Mouse (Mus musculus) midbrain, embryonic 14.5 days (tissue): Measurements from ENCODE around the gene Arntl. TPM values are rescaled to one million over a fixed set of nuclear protein-coding genes. Genes with fewer than 3 reads are reported as not detected.

Experiments used
- ATAC-seq: fragments of 200-750 bp; cut with Nextera tagmentation; 2 replicates; pipeline ENCODE4 v1.8.0; 2017; ENCODE audit warnings: moderate number of reproducible peaks, moderate library complexity; ENCODE audit not compliant: low FRiP score, low TSS enrichment
- DNase-seq: peaks from one replicate; pipeline ENCODE4 v3.0.0-alpha.2; 2015
- H3K27ac ChIP-seq: fragments of 300-500 bp; sonication (generic); replicated peaks from 2 replicates; pipeline ENCODE4 v1.5.1; 2014; ENCODE audit warnings: mild to moderate bottlenecking, low read depth, low read length, moderate library complexity
- H3K27me3 ChIP-seq: fragments of 300-500 bp; sonication (generic); 2 replicates; pipeline ENCODE4 v1.6.1; 2014; ENCODE audit warnings: low read length, control low read depth, mixed read lengths; ENCODE audit not compliant: control insufficient read depth, insufficient read depth
- H3K36me3 ChIP-seq: fragments of 300-500 bp; sonication (generic); 2 replicates; pipeline ENCODE4 v1.6.1; 2014; ENCODE audit warnings: low read length, control low read depth; ENCODE audit not compliant: control insufficient read depth, insufficient read depth
- H3K4me1 ChIP-seq: fragments of 300-500 bp; sonication (generic); 2 replicates; pipeline ENCODE4 v1.6.1; 2014; ENCODE audit warnings: mild to moderate bottlenecking, antibody characterized with exemption, low read length, control low read depth; ENCODE audit not compliant: control insufficient read depth, insufficient read depth
- H3K4me2 ChIP-seq: fragments of 300-500 bp; sonication (generic); 2 replicates; pipeline ENCODE4 v1.6.1; 2014; ENCODE audit warnings: mild to moderate bottlenecking, low read length, moderate library complexity
- H3K4me3 ChIP-seq: fragments of 300-500 bp; sonication (generic); replicated peaks from 2 replicates; pipeline ENCODE4 v1.5.1; 2014; ENCODE audit warnings: low read depth, low read length
- H3K9ac ChIP-seq: fragments of 300-500 bp; sonication (generic); replicated peaks from 2 replicates; pipeline ENCODE4 v1.6.1; 2014; ENCODE audit warnings: mild to moderate bottlenecking, low read length, moderate library complexity
- H3K9me3 ChIP-seq: fragments of 300-500 bp; sonication (generic); 2 replicates; pipeline ENCODE4 v1.6.1; 2016; ENCODE audit warnings: low read length, control low read depth, mixed read lengths; ENCODE audit not compliant: control insufficient read depth
- WGBS: fragments of 180-500 bp; shearing (Covaris S2); extraction: QIAGEN DNeasy Blood & Tissue Kit; methylation state at CpG from one replicate; pipeline ENCODE4 v1.1.7; 2014; 5-methylcytosine and 5-hydroxymethylcytosine counted together
- polyA plus RNA-seq: library from polyadenylated mRNA; unstranded; fragments of >200 nt; fragmentation: Nextera tagmentation; extraction: Ambion mirVana; gene quantifications from 2 replicates; pipeline ENCODE4 v1.2.1, GENCODE M21; 2014

Gene Arntl
- polyA plus RNA-seq, 1 experiment from 2014 or later = 16.1 TPM

- Histone ChIP-seq H3K27ac (no peak overlapping the region), H3K4me3 (no peak overlapping the region), H3K9ac (no peak overlapping the region), H3K4me2 (no peak overlapping the region), H3K27me3 (no peaks in the 10 kb centered on the region), H3K36me3 (peaks cover 10% of the 10 kb centered on the region; the same call in 1 of the 2 replicates), H3K4me1 (no peaks in the 10 kb centered on the region), H3K9me3 (no peaks in the 10 kb centered on the region)
- no peak for ATAC-seq
- WGBS = 92% methylated on average over 2 of the region's 2 CpGs
- DNase-seq = no peak
These were observed 78.1 kb downstream of the Arntl start for GRCm38 (mm10) chr7:113285405-113285804.

GRCm38 (mm10) chr7:113289211-113289610 lies 81.9 kb downstream of the Arntl start:
- ATAC-seq (no peak), DNase-seq (no peak)
- Histone ChIP-seq H3K4me1 (no peaks in the 10 kb centered on the region), H3K36me3 (peaks cover 10% of the 10 kb centered on the region), H3K27ac (no peak overlapping the region), H3K4me2 (no peak overlapping the region), H3K27me3 (no peaks in the 10 kb centered on the region), H3K4me3 (no peak overlapping the region), H3K9ac (no peak overlapping the region), H3K9me3 (no peaks in the 10 kb centered on the region)
- WGBS = 85% methylated on average over 1 of the region's 1 CpGs

GRCm38 (mm10) chr7:113291741-113292140 lies 84.5 kb downstream of the Arntl start:
- ATAC-seq (no peak), DNase-seq (no peak)
- Histone ChIP-seq H3K4me3 (no peak overlapping the region), H3K4me2 (no peak overlapping the region), H3K27ac (no peak overlapping the region), H3K4me1 (peaks cover 9% of the 10 kb centered on the region; the same call in 1 of the 2 replicates), H3K36me3 (peaks cover 10% of the 10 kb centered on the region), H3K9ac (no peak overlapping the region), H3K9me3 (no peaks in the 10 kb centered on the region), H3K27me3 (no peaks in the 10 kb centered on the region)
- WGBS = 81% methylated on average over 5 of the region's 5 CpGs

GRCm38 (mm10) chr7:113292193-113292592 lies 84.9 kb downstream of the Arntl start:
- peaks cover 9% of the 10 kb centered on the region; the same call in 1 of the 2 replicates for H3K4me1 ChIP-seq
- WGBS = 91% methylated on average over 4 of the region's 4 CpGs
- no peak overlapping the region for H3K27ac ChIP-seq
- DNase-seq (no peak), ATAC-seq (no peak)
- H3K36me3 ChIP-seq = peaks cover 10% of the 10 kb centered on the region
- no peaks in the 10 kb centered on the region for H3K27me3 ChIP-seq
- no peak overlapping the region for H3K4me3 ChIP-seq
- H3K9me3 ChIP-seq = no peaks in the 10 kb centered on the region
- no peak overlapping the region for H3K4me2 ChIP-seq
- no peak overlapping the region for H3K9ac ChIP-seq

GRCm38 (mm10) chr7:113294598-113294997 lies 87.3 kb downstream of the Arntl start:
- ATAC-seq = no peak
- no peak overlapping the region for H3K4me2 ChIP-seq
- no peaks in the 10 kb centered on the region for H3K27me3 ChIP-seq
- H3K27ac ChIP-seq = no peak overlapping the region
- H3K9ac ChIP-seq = no peak overlapping the region
- peaks cover 5% of the 10 kb centered on the region; the same call in 1 of the 2 replicates for H3K36me3 ChIP-seq
- no peak overlapping the region for H3K4me3 ChIP-seq
- 89% methylated on average over 6 of the region's 6 CpGs for WGBS
- no peak for DNase-seq
- no peaks in the 10 kb centered on the region for H3K9me3 ChIP-seq
- H3K4me1 ChIP-seq = peaks cover 9% of the 10 kb centered on the region; the same call in 1 of the 2 replicates

GRCm38 (mm10) chr7:113295077-113295890 lies 88.0 kb downstream of the Arntl start:
- 43% methylated on average over 17 of the region's 17 CpGs for WGBS
- H3K27me3 ChIP-seq = no peaks in the 10 kb centered on the region
- no peak overlapping the region for H3K9ac ChIP-seq
- H3K9me3 ChIP-seq = no peaks in the 10 kb centered on the region
- no peak overlapping the region for H3K27ac ChIP-seq
- peaks cover 5% of the 10 kb centered on the region; the same call in 1 of the 2 replicates for H3K36me3 ChIP-seq
- ATAC-seq (no peak), DNase-seq (peak; percentile 65)
- no peak overlapping the region for H3K4me3 ChIP-seq
- peaks cover 9% of the 10 kb centered on the region; the same call in 1 of the 2 replicates for H3K4me1 ChIP-seq
- no peak overlapping the region for H3K4me2 ChIP-seq

- no peak overlapping the region for H3K4me2 ChIP-seq
- H3K9me3 ChIP-seq = no peaks in the 10 kb centered on the region
- H3K4me1 ChIP-seq = peaks cover 9% of the 10 kb centered on the region; the same call in 1 of the 2 replicates
- 92% methylated on average over 4 of the region's 4 CpGs for WGBS
- DNase-seq (no peak), ATAC-seq (no peak)
- no peak overlapping the region for H3K9ac ChIP-seq
- no peak overlapping the region for H3K27ac ChIP-seq
- H3K27me3 ChIP-seq = no peaks in the 10 kb centered on the region
- H3K36me3 ChIP-seq = peaks cover 5% of the 10 kb centered on the region; the same call in 1 of the 2 replicates
- no peak overlapping the region for H3K4me3 ChIP-seq
These were observed 90.5 kb downstream of the Arntl start for GRCm38 (mm10) chr7:113297813-113298212.

GRCm38 (mm10) chr7:113310136-113310535 lies 102.9 kb downstream of the Arntl start:
- no peak overlapping the region for H3K4me2 ChIP-seq
- no peaks in the 10 kb centered on the region for H3K9me3 ChIP-seq
- peaks cover 7% of the 10 kb centered on the region; the same call in 1 of the 2 replicates for H3K36me3 ChIP-seq
- no peak overlapping the region for H3K9ac ChIP-seq
- no peak for ATAC-seq
- no peak overlapping the region for H3K27ac ChIP-seq
- H3K4me1 ChIP-seq = no peaks in the 10 kb centered on the region
- no peak overlapping the region for H3K4me3 ChIP-seq
- 51% methylated on average over 3 of the region's 3 CpGs for whole genome bisulfite sequencing
- H3K27me3 ChIP-seq = no peaks in the 10 kb centered on the region
- no peak for DNase-seq

GRCm38 (mm10) chr7:113311784-113312183 lies 104.5 kb downstream of the Arntl start:
- Histone ChIP-seq H3K4me3 (no peak overlapping the region), H3K36me3 (peaks cover 13% of the 10 kb centered on the region), H3K4me1 (no peaks in the 10 kb centered on the region), H3K27me3 (no peaks in the 10 kb centered on the region), H3K9me3 (no peaks in the 10 kb centered on the region), H3K4me2 (no peak overlapping the region), H3K9ac (no peak overlapping the region), H3K27ac (no peak overlapping the region)
- peak; percentile 90 for DNase-seq
- no peak; the same call in 1 of the 2 replicates for ATAC-seq
- WGBS = 26% methylated on average over 2 of the region's 2 CpGs
